Mouse (Mus musculus): ENCODE data around the gene Nhlh1.

The Nhlh1 gene

DNA sequence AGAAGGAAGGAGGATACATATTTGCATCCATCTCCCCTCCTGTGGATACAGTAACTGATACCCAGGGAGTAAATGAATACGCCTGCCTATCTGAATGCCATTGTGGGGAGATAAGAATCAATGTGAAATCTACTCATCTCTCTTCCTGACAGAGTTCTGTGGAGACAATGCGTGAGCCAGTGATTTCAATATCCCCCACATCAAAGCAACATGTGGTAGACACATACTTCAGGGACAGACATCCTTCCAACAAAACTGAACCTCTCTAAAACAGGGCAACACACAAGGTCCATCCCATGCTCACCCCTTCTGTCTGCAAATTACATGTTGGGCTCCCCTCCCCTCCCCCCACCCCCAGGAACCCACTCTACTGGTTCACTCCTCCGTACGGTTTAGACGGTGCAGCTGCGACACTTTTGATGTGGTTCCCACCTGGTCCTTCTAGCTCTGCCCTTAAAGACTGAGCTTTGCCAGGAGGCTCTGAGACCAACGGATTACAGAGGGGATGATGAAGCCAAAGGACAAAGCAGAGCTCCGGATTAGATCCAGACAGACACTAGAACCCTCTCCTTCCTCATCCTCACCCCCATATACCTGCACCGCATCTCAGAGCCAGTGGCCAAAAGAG, 41.9 kb downstream of the Nhlh1 start:
- DNase-seq, result no peak

- DNase-seq, result no peak
Measured at GRCm38 (mm10) chr1:172014771-172015170, 42.6 kb downstream of the Nhlh1 start.

DNA sequence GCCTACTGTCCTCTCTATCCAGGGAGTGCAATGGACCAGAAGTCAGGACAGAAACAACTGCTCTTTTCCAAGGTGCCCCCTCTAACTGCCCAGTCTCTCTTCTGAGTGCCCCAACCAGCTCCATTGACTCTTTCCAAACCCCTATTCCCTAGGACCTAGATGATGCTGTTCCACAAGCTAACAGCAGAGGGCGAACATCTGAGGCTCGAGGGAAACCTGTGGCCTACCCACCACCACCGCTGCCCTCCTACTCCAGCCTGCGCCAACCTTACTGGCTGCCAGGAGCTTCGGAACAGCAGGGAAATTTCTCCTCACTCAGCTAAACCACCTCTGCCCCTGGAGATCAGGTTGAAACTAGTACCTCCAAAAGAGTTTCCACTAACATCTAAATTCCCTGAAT, 45.3 kb downstream of the Nhlh1 start:
- DNase-seq, result peak; percentile 64

DNA sequence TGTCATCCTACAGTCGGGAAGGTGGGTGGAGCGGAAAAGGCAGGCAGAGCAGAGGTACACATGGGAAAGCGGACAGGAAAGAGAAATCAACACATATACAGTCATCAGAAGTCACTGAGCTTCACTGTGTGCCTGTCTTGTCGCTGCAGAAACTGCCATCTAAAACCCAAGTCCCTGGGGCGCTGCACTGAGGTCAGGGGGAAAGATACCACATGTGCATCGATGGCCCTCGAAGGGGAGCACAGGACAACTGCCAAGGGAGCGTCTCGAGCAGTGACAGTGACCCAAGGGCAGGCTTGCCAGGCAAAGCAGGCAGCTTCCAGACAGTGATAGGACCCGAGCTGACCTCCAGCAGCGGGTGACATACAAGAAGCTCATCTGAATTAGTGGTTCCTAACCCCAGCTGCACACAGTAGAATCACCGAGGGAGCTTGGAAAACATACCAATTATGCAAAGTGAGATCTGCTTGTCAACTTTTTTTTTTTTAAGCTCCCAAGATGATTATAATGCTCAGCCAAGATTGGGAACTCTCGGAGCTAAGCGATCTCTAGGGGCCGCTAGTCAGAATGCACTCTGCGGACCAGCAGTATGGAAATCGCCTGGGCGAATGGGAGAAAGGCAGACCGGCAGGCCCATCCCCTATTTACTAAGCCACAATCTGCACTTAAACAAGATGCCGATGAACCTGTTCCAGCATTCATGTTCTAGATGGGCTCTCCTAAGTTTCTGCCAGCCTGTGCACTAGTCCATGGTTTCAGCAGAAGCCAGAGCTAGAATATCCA, 47.1 kb downstream of the Nhlh1 start:
- DNase-seq, result no peak

GRCm38 (mm10) chr1:172009406-172009805, 48.0 kb downstream of the Nhlh1 start:
- no peak for DNase-seq

GRCm38 (mm10) chr1:172008351-172008750, 49.0 kb downstream of the Nhlh1 start:
- DNase-seq, result no peak

DNA sequence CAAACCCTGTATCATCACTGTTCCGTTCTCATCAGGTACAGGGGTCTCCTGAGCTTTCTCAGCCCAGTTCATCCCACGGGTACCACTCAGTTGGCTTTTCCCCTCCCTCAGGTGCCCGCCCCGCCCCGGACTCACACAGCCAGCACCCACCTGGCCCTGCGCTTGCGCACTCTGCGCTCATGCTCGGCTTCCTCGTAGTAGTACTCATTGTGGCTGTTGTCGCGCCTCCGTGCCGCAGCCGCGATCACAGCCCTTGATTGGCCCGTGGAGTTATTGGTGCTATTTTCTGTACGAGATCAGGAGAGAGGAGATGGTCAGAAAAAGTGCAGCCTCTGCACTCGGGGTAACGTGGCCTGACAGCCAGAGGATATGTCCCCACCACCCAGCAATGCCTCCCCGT, 49.6 kb downstream of the Nhlh1 start:
- DNase-seq, result no peak

Measured in right cerebral cortex, postnatal 25 days (tissue).